ENCODE assay signal across 22 mouse cellular contexts in the genomic region with DNA sequence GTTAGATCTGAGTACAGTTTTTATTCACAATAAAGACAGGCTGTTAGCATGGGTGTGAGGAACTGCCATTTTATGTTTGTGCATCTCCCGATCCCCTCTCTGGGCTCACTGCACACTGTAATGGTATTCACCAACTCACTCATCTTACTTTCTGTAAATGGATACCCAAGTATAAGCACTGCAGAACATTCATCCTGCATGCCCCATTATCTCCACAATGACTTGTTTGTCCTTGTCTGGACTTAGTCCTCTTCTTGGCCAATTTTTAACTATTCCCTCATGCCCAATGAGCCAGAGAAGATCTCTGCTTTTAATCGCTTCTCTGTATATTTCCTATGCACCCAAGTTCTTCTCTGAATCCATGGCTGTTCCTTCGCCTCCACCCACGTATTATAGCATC. TPM values are rescaled to one million over a fixed set of nuclear protein-coding genes. Genes with fewer than 3 reads are reported as not detected.
DNase-seq lines count a peak whose midpoint lies in the region; ATAC-seq and TF ChIP-seq lines count a peak whose summit lies in the region.
"Had no signal": no experiment of that assay in that cellular context is flagged by ENCODE, and none has a peak within 500 bp of the region (broad histone marks: within the 10 kb centered on the region; RNA-seq: fewer than 3 reads in every experiment).

No protein-coding gene starts in this region.

- H3K4me1 ChIP-seq in kidney, embryonic 15.5 days = no peaks in the 10 kb centered on the region
- no peaks in the 10 kb centered on the region for H3K4me1 ChIP-seq in hindbrain, postnatal 0 days (ENCODE audit: insufficient read depth, low read length)
- H3K4me1 ChIP-seq: embryonic facial prominence, embryonic 10.5 days; forebrain, embryonic 13.5 days; heart, embryonic 15.5 days; hindbrain, embryonic 10.5 days had no signal

- ATAC-seq in kidney, embryonic 15.5 days (replicated peaks; ENCODE audit: low FRiP score) = peak; percentile 88
- ATAC-seq in hindbrain, postnatal 0 days = no peak
- ATAC-seq: activated CD4-positive, CD25-positive, alpha-beta regulatory T cell, adult 4 months; forebrain, embryonic 13.5 days; forebrain, postnatal 0 days; Patski had no signal

- H3K9ac ChIP-seq in kidney, embryonic 15.5 days = no peak overlapping the region
- no peak overlapping the region for H3K9ac ChIP-seq in hindbrain, postnatal 0 days (replicated peaks; ENCODE audit: low read length)
- H3K9ac ChIP-seq: forebrain, embryonic 13.5 days; forebrain, postnatal 0 days; heart, embryonic 15.5 days had no signal

- no peaks in the 10 kb centered on the region for H3K9me3 ChIP-seq in kidney, embryonic 15.5 days (replicated peaks)
- H3K9me3 ChIP-seq in hindbrain, postnatal 0 days (ENCODE audit: low read length) = no peaks in the 10 kb centered on the region
- H3K9me3 ChIP-seq: embryonic facial prominence, embryonic 10.5 days; forebrain, embryonic 13.5 days; heart, embryonic 15.5 days; hindbrain, embryonic 10.5 days had no signal

- H3K27me3 ChIP-seq in kidney, embryonic 15.5 days = no peaks in the 10 kb centered on the region
- H3K27me3 ChIP-seq in hindbrain, postnatal 0 days (ENCODE audit: insufficient read depth, low read length) = no peaks in the 10 kb centered on the region
- H3K27me3 ChIP-seq: CH12.LX; forebrain, embryonic 13.5 days; heart, embryonic 15.5 days; Patski had no signal

- no peak overlapping the region for H3K4me3 ChIP-seq in kidney, embryonic 15.5 days (replicated peaks)
- no peak overlapping the region for H3K4me3 ChIP-seq in hindbrain, postnatal 0 days (ENCODE audit: low read length)
- H3K4me3 ChIP-seq: embryonic facial prominence, embryonic 10.5 days; forebrain, embryonic 13.5 days; heart, adult 2 months; heart, embryonic 15.5 days; hindbrain, embryonic 10.5 days had no signal

- no peaks in the 10 kb centered on the region for H3K36me3 ChIP-seq in kidney, embryonic 15.5 days
- no peaks in the 10 kb centered on the region for H3K36me3 ChIP-seq in hindbrain, postnatal 0 days (ENCODE audit: insufficient read depth, low read length)
- H3K36me3 ChIP-seq: embryonic facial prominence, embryonic 10.5 days; heart, embryonic 15.5 days; hindbrain, embryonic 10.5 days had no signal

- TF ChIP-seq CTCF in hindbrain, postnatal 0 days (IDR thresholded peaks at IDR 0.05; ENCODE audit: low read depth) = no peak

- WGBS in kidney, embryonic 15.5 days = 68% methylated on average over 4 of the region's 4 CpGs
- WGBS in hindbrain, postnatal 0 days = 94% methylated on average over 4 of the region's 4 CpGs

- peak; percentile 19 to 54 for DNase-seq in kidney, adult 8-10 months
- DNase-seq in kidney, postnatal 10 days = no peak
- DNase-seq in kidney, adult 9 months = peak; percentile 66
- DNase-seq in kidney, postnatal 36 days = peak; percentile 12 to 59
- DNase-seq in hindbrain, postnatal 0 days (ENCODE audit: low spot score) = no peak
- DNase-seq in neural tube, embryonic 10.5 days (ENCODE audit: extremely low spot score, low spot score) = no peak
- no peak for DNase-seq in urinary bladder, postnatal 4 days (ENCODE audit: low spot score in 2 of 2)
- DNase-seq: adrenal gland, postnatal 25 days; cerebellum, adult 2 months; cerebellum, postnatal 10 days; forebrain, postnatal 0 days; gastrocnemius, postnatal 14 days; heart, adult 2 months had no signal

- H3K4me2 ChIP-seq in kidney, embryonic 15.5 days = no peak overlapping the region
- H3K4me2 ChIP-seq in hindbrain, postnatal 0 days (ENCODE audit: low read depth, low read length) = no peak overlapping the region
- H3K4me2 ChIP-seq: forebrain, embryonic 13.5 days; heart, embryonic 11.5 days; heart, embryonic 15.5 days had no signal

- 0 out of 2 replicates have a peak overlapping the region, but pooled peaks have one; percentile 27 for H3K27ac ChIP-seq in kidney, embryonic 15.5 days
- no peak overlapping the region for H3K27ac ChIP-seq in hindbrain, postnatal 0 days
- H3K27ac ChIP-seq: embryonic facial prominence, embryonic 10.5 days; forebrain, embryonic 13.5 days; heart, adult 2 months; heart, embryonic 15.5 days; hindbrain, embryonic 10.5 days had no signal

RNA-seq across cellular contexts. Expression of gene Ppm1h, which starts 38.7 kb away (rescaled TPM):
- polyA plus RNA-seq in kidney, embryonic 15.5 days (2015; fragmentation: Nextera tagmentation; extraction: Ambion mirVana) = 20.2 and 22.1 TPM in 2 replicates
- total RNA-seq in hindbrain, postnatal 0 days (2014; rRNA removed) = 50.6 and 60.2 TPM in 2 replicates
- 50.3 and 54.9 TPM in 2 replicates for polyA plus RNA-seq in hindbrain, postnatal 0 days (2015; fragmentation: Nextera tagmentation; extraction: Ambion mirVana)

Comparison
In these comparisons a context has a peak if more than half of its experiments do, and no peak if none do; other contexts are left out.
1. DNase-seq: peak in kidney, adult 8-10 months (2 of 2), kidney, adult 9 months (single experiment) and kidney, postnatal 36 days (2 of 2); none in kidney, postnatal 10 days (single experiment), hindbrain, postnatal 0 days (single experiment), neural tube, embryonic 10.5 days (single experiment) and urinary bladder, postnatal 4 days (0 of 2).